Mouse (Mus musculus) monocyte, adult 2 months (primary cell): ENCODE measurements around the gene Pgls.

Source experiments
- DNase-seq, 2 experiments: peaks; one replicate each; pipeline ENCODE4 v3.0.0; 2022; ENCODE audit warnings: low spot score in 2 of 2, low read depth in 1 of 2

Gene Pgls

GRCm38 (mm10) chr8:71569366-71570290 is 22.3 kb upstream of the Pgls start:
- peak in 1 of 2 experiments; percentile 50 for DNase-seq

- peak in 1 of 2 experiments; percentile 64 for DNase-seq
Observed at GRCm38 (mm10) chr8:71570291-71570954, 21.6 kb upstream of the Pgls start.

- DNase-seq = no peak
Observed at GRCm38 (mm10) chr8:71572077-71572476, 19.9 kb upstream of the Pgls start.

- no peak for DNase-seq
Observed at GRCm38 (mm10) chr8:71572847-71573633, 18.9 kb upstream of the Pgls start.

GRCm38 (mm10) chr8:71574426-71574825 is 17.6 kb upstream of the Pgls start:
- no peak for DNase-seq

- DNase-seq = no peak
Observed at GRCm38 (mm10) chr8:71575020-71575419, 17.0 kb upstream of the Pgls start.

GRCm38 (mm10) chr8:71577856-71578387 is 14.1 kb upstream of the Pgls start:
- no peak for DNase-seq

- DNase-seq = no peak
Observed at GRCm38 (mm10) chr8:71579009-71579408, 13.0 kb upstream of the Pgls start.

GRCm38 (mm10) chr8:71579476-71579875 is 12.5 kb upstream of the Pgls start:
- no peak for DNase-seq

- no peak for DNase-seq
Observed at GRCm38 (mm10) chr8:71580201-71580600, 11.8 kb upstream of the Pgls start.

- DNase-seq = no peak
Observed at GRCm38 (mm10) chr8:71586891-71587290, 5.1 kb upstream of the Pgls start.

- DNase-seq = no peak
Observed at GRCm38 (mm10) chr8:71588762-71589161, 3.2 kb upstream of the Pgls start.

GRCm38 (mm10) chr8:71591017-71591416 is 959 bp upstream of the Pgls start:
- no peak for DNase-seq

- no peak for DNase-seq
Observed at GRCm38 (mm10) chr8:71592374-71593170, 596 bp downstream of the Pgls start.

- DNase-seq = no peak
Observed at GRCm38 (mm10) chr8:71593556-71594323, 1.8 kb downstream of the Pgls start.

- no peak for DNase-seq
Observed at GRCm38 (mm10) chr8:71594324-71594722, 2.3 kb downstream of the Pgls start.

GRCm38 (mm10) chr8:71595862-71596261 is 3.9 kb downstream of the Pgls start:
- peak; percentile 59 to 81 for DNase-seq

- DNase-seq = no peak
Observed at GRCm38 (mm10) chr8:71596384-71596783, 4.4 kb downstream of the Pgls start.

- DNase-seq = peak in 1 of 2 experiments; percentile 15
Observed at GRCm38 (mm10) chr8:71596798-71597197, 4.8 kb downstream of the Pgls start.

- DNase-seq = no peak
Observed at GRCm38 (mm10) chr8:71597451-71597850, 5.5 kb downstream of the Pgls start, which contains the start of gene Fam129c. Gene Fam129c, plus strand, starts transcription at chr8:71597648.
